Mouse (Mus musculus) left cerebral cortex, adult 2 months (tissue): ENCODE results near the gene Ezr. TPM values are rescaled to one million over a fixed set of nuclear protein-coding genes. Genes with fewer than 3 reads are reported as not detected.

Experiments used
- DNase-seq, 2 experiments: peaks; one replicate each; pipeline ENCODE4 v3.0.0; 2021 to 2022; ENCODE audit warnings: low spot score in 2 of 2, mixed read lengths in 1 of 2; ENCODE audit errors: extremely low spot score in 1 of 2
- H3K27ac ChIP-seq: fragments of 200-600 bp; 2 replicates; pipeline ENCODE4 v1.8.1; 2022
- H3K4me3 ChIP-seq: fragments of 200-600 bp; 2 replicates; pipeline ENCODE4 v1.8.1; 2022
- CTCF ChIP-seq: fragments of 200-600 bp; IDR thresholded peaks from 2 replicates; pipeline ENCODE4 v1.8.1; 2022; ENCODE audit warnings: antibody characterized with exemption, mild to moderate bottlenecking, moderate library complexity
- intact Hi-C: fragments of 180-260 bp; cut with DNase I; formaldehyde crosslinking; loops from one replicate; pipeline ENCODE4 v1.15.1; 2025
- total RNA-seq, 2 experiments: library from RNA; stranded (reverse); gene quantifications; 2 replicates each; pipeline ENCODE4 v1.2.3; 2021

The Ezr gene
- total RNA-seq, 2 experiments from 2014 or later = 50.3 to 51.5 TPM

DNA sequence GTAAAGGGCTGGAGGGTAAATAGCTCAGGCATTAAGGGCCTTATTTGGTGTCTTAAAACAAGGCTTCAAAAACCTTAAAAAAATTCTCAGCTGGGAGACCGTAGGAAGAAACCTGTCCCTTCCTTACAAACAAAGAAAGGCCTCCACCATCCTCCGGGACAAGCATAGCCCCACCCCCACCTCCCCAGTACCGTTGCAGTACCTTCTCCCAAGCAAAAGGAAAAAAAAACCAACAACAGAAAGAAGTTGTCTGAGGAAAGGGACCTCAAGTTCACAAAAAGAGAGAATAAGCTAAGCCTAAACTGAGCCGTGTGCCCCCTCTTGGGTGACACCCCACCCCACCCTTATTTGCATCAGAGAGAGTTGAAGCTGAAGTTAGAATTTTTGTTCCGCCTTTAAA lies 6.0 kb downstream of the Ezr start:
- TF ChIP-seq CTCF = no peak
- no peak overlapping the region for H3K27ac ChIP-seq
- intact Hi-C loops = loop anchor here (5.0 kb wide), 1 partner anchor 116 kb away; no protein-coding TSS in a partner anchor

GRCm38 (mm10) chr17:6776123-6776522 lies 6.5 kb downstream of the Ezr start:
- intact Hi-C loops = loop anchor here (5.0 kb wide), 1 partner anchor 116 kb away; no protein-coding TSS in a partner anchor
- no peak for DNase-seq
- Histone ChIP-seq H3K4me3 (no peak overlapping the region), H3K27ac (no peak overlapping the region)
- TF ChIP-seq CTCF = no peak

More for the DNA sequence above, 6.0 kb downstream of the Ezr start:
- no peak overlapping the region for H3K4me3 ChIP-seq
- no peak for DNase-seq

DNA sequence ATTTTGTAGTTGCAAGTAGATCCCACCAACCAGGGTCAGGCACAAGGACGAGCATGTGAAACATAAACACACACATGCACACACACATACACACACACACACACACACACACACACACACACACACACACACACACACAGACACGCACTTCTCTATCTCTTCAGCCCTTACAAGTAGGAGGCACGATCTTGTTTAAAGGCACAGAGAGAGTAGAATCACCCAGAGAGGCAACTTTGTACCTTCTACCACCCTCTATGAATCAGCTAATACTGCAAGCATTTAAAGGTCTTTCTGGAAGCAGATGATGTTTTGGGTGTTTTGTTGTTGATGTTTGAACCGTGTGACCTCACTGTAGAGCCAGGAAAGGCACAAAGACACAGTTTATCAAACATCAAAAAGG lies 6.9 kb downstream of the Ezr start:
- intact Hi-C loops = loop anchor here (5.0 kb wide), 1 partner anchor 117 kb away; no protein-coding TSS in a partner anchor
- Histone ChIP-seq H3K4me3 (no peak overlapping the region), H3K27ac (no peak overlapping the region)
- TF ChIP-seq CTCF = no peak
- DNase-seq = no peak

DNA sequence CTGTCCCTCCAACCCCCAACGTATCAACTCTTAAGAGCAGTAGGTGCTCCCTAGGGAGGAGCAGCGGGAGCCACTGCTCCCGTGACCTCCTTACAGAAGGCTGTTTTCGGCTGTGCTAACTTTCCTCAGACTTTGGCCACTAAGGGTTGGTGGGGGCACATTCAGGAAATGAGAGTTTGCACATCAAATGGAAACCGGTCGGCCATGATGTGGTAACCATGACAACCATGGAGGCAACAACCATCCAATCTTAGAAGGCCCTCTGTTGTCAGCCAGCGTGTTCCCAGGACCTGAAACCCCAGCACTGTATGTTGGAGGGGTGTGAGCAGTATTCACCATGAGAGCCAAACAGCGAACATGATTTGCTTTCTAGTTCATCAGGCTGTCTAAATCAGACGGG lies 7.4 kb downstream of the Ezr start:
- H3K27ac ChIP-seq = no peak overlapping the region
- no peak for DNase-seq
- TF ChIP-seq CTCF = no peak
- H3K4me3 ChIP-seq = no peak overlapping the region
- intact Hi-C loops = loop anchor here (5.0 kb wide), 1 partner anchor 117 kb away; no protein-coding TSS in a partner anchor

DNA sequence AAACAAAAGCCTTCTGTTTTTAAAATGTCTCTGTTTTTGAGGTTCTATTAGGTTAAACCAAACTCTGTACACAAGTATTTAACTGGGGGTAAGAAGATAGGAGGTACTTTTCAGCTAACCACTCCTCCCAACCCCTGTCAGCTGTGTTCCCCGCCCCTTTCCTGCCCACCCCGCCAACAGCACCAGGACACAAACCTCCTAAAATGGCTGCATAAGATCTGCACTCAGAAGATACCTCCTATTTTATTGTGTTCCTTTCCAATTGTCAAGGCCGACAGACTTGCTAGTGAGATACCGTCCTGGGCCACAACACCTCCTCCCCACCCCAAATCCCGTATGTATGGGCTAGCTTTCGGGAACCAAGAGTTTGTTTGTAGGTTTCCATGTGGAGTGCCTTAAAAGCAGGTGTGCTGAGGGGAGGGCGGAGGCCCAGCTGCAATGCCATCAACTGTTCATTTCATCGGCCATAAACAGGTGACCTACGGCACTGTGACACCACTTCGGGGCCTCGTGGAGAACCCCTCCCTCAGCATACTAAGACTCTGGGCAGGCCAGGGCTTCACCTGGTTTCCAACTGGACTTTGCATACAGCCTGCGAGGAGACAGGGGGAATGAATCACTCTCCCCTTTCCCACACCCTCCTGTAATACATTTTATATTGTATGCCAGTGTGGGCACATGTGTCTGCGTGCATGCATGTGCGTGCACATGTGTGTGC lies 9.2 kb downstream of the Ezr start:
- Histone ChIP-seq H3K4me3 (no peak overlapping the region), H3K27ac (no peak overlapping the region)
- TF ChIP-seq CTCF = no peak
- no peak for DNase-seq
- intact Hi-C loops = no loop called here

- H3K4me3 ChIP-seq = no peak overlapping the region
- DNase-seq = no peak
- intact Hi-C loops = no loop called here
- no peak for TF ChIP-seq CTCF
- H3K27ac ChIP-seq = no peak overlapping the region
Observed at GRCm38 (mm10) chr17:6772490-6772773, 10.2 kb downstream of the Ezr start.

- TF ChIP-seq CTCF = no peak
- intact Hi-C loops = no loop called here
- no peak overlapping the region for H3K27ac ChIP-seq
- no peak for DNase-seq
- no peak overlapping the region for H3K4me3 ChIP-seq
Observed at GRCm38 (mm10) chr17:6771661-6772489, 10.7 kb downstream of the Ezr start.

DNA sequence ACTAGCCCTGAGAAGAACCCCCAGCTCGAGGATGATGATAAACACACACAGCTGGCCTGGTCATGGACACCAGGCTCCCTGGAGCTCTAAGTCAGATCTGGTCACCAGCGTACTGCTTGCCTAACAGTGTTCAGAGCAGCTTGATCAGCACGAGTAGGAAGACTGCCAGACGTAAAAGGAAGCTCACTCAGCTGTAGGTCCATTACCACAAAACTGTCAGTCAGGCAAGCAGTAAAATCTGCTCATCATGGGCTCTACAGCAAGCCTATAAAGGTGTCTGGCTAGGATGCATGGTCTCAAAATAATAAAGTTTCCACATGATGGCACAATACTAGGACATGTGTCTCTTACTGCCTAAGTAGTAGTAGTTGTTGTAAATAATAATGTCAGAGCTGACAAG lies 13.0 kb downstream of the Ezr start:
- no peak for DNase-seq
- no peak overlapping the region for H3K27ac ChIP-seq
- TF ChIP-seq CTCF = no peak
- no peak overlapping the region for H3K4me3 ChIP-seq
- intact Hi-C loops = loop anchor here (1.0 kb wide), 1 partner anchor 14 kb away; no protein-coding TSS in a partner anchor

DNA sequence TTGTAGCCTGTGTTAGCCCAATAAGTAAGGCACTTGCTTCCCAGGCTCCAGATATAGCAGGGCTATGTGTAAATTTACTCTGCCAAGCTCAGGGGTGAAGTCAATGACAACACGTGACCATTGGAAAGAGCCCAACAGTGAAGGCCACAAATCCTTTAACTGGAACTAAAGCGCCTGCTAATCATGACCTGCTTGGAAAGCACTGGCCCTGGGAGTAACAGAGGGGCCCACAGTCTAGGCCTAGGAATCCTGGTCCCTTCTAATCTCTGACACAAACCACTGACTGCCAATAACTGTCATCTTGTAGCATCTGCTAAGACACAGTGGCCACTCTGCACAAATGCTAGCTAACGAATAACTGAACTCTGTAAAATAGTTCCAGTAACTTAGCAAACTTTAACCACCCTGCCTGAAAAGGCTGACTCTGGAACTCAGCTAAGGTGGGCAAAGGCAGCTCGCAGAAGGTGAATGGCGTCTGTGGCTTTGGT lies 14.2 kb downstream of the Ezr start:
- Histone ChIP-seq H3K27ac (no peak overlapping the region), H3K4me3 (no peak overlapping the region)
- no peak for DNase-seq
- intact Hi-C loops = no loop called here
- TF ChIP-seq CTCF = no peak

GRCm38 (mm10) chr17:6767771-6768170 lies 14.8 kb downstream of the Ezr start:
- no peak overlapping the region for H3K27ac ChIP-seq
- no peak overlapping the region for H3K4me3 ChIP-seq
- DNase-seq = no peak
- intact Hi-C loops = loop anchor here (1.0 kb wide), 1 partner anchor 19 kb away; no protein-coding TSS in a partner anchor
- no peak for TF ChIP-seq CTCF

DNA sequence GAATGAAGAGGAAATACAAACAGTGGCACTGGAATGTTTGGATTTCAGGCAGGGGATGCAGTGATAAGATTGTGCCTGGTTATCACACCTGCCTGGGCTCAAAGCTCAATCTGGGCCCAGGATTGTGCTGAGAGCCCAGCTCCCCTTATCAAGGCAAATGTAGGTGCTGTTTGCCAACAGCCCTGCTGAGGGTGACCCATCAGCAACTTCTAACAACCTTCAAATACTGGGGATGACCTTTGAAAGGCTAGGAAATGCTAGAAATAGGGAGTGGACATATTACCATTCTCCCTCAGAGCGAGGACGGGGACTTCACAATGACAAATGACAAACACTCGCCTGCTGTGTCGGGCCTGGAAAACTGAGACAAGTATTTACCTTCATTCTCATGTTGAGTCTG lies 15.8 kb downstream of the Ezr start:
- intact Hi-C loops = loop anchor here (1.0 kb wide), 1 partner anchor 19 kb away; no protein-coding TSS in a partner anchor
- DNase-seq = no peak
- Histone ChIP-seq H3K27ac (no peak overlapping the region), H3K4me3 (no peak overlapping the region)
- TF ChIP-seq CTCF = no peak

GRCm38 (mm10) chr17:6765886-6766285 lies 16.7 kb downstream of the Ezr start:
- intact Hi-C loops = no loop called here
- TF ChIP-seq CTCF = no peak
- DNase-seq = no peak
- Histone ChIP-seq H3K4me3 (no peak overlapping the region), H3K27ac (no peak overlapping the region)
